Mouse (Mus musculus): ENCODE results near the gene Med22.
"Not testable (repeated sequence)": the region's sequence is repeated elsewhere in the genome, so short reads cannot be mapped to it uniquely, and the experiment has no call there.

Med22 gene

DNA sequence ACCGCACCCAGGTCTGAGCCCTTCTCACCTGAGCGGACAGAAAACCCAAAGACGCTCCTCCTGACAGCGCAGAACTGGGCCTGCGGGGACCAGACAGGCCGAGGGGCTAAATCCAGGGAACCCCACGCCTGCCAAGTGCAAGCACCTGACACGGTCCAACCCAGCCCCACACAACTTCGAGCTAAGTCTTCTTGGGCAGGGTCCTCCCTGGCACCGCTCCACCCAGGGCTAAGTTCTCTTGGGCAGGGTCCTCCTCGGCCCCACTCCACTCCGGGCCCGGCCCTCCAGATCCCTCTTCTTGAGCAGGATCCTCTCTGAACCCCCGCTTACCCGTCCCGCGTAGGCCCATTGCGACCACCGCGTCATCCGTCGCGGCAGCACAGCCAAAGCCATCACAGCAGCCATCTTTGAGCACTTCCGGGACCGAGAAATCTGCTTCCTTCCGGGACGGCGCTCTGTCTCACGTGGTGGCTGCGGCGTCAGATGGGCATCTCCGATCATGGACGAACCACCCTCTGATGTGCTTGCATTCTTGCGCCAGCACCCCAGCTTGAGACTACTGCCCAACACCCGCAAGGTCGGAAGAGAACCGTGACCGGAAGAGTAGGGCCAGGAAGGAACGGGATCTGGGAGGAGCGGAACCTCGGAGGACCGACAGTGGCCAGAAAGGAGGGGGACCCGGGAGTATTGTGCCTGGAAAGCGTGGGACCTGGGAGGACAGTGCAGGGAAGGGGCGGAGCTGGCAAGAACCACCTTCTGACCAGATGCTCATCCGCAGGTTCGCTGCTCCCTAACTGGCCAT is 5.7 kb upstream of the Med22 start, which contains the start of the genes Surf2 and Surf1:
Gene Surf2 (plus strand): TSS at position 441 of the 802 bp plus-strand sequence.
Gene Surf1 (minus strand): TSS at position 604 of the 802 bp plus-strand sequence.
- peak; percentile 99 for DNase-seq

DNA sequence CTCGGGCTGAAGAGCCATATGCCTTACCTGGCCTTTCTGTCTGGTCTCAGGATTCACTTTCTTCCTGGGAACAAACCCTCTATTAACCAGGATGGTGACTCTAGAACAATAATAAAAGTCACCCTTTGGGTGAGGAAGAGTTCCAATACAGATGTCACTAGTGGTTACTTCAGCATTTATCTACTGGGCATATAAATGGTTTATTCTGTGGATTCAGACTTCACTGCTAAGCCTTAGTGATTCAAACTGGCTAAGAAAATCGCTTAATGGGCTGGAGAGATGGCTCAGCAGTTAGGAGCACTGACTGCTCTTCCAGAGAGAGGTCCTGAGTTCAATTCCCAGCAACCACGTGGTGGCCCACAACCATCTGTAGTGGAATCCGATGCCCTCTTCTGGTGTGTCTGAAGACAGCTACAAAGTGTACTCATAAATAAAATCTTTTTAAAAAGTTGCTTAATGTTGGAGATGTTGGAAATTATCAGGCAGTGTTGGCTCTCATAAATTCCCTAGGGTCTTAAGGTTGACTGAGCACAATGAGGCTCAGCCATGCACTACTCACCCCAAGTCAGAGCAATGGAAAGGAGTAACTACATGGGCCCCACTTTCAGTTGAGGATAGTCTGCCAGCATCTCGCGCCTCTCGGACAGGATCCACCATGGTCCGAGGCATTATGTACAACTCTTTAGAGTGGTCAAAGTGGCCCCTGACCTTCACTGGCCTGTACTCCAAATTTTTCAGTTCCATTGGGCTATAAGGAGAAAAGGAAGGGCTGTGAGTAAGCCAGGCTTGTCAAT is 3.9 kb upstream of the Med22 start:
- DNase-seq, result no peak

DNA sequence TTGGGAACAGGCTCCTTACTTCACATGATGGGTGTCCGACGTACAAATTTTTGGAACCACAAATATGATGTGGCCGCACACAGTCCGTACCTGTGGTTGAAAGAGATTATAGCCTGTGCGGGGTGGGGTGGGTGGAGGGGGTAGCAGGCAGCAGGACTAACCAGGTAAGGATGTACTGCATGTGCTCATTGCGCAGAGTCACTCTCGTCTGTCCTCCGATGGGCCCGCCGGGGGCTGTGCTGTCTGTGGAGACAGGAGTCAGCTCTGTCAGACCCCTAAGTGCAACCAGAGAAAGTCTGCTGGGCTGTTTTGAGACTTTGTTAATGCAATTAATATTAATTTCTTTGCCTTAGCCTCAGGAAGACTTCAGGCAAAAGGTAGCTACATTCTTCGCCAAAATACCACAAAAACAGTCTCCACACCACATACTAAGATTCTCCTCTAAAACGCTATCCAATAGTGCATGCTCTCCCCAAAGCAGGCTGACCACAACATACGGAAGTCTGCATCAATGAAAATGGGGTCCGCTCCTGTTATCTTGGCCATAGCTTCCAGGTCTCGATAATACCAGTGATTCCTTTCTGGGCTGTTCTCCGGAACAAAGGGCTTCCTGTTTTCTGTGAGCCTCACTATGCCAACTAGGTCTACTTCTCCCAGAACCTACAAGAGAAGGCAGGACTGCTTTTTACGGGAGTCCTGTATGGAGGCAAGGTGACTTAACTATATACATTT is 3.1 kb upstream of the Med22 start:
- no peak for DNase-seq

- peak; percentile 78 for DNase-seq
These were observed 1.8 kb upstream of the Med22 start for GRCm38 (mm10) chr2:26912253-26912770.

DNA sequence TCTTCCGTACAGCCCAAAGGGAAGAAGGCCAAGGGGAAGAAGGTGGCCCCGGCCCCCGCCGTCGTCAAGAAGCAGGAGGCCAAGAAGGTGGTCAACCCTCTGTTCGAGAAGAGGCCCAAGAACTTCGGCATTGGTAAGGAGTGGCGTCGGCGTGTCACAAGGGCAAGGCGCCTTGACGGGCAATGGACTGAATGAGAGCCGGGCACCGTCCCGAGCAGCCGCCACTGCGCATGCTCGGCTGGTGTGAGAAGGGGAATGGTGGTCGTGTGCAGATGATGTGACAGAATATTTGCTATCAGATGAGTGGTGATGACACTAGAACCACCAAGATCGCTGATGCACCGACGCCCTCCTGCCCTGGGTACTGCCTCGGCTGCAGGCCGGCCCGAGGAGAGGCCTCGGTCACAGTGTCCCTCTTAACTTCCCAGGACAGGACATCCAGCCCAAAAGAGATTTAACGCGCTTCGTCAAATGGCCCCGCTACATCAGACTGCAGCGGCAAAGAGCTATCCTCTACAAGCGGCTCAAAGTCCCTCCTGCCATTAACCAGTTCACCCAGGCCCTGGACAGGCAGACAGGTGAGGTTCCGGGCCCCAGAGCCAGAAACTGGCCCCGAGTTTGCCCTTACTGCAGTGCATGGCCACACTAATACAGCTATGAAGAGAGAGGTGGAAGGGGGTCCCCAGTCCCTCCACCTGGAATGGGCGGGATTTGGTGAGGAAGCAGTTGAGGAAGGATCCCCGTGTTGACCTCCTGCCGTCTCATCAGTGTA is 703 bp upstream of the Med22 start:
- DNase-seq, result peak; percentile 94

GRCm38 (mm10) chr2:26909387-26909784 is 1.1 kb downstream of the Med22 start:
- DNase-seq, result no peak

DNA sequence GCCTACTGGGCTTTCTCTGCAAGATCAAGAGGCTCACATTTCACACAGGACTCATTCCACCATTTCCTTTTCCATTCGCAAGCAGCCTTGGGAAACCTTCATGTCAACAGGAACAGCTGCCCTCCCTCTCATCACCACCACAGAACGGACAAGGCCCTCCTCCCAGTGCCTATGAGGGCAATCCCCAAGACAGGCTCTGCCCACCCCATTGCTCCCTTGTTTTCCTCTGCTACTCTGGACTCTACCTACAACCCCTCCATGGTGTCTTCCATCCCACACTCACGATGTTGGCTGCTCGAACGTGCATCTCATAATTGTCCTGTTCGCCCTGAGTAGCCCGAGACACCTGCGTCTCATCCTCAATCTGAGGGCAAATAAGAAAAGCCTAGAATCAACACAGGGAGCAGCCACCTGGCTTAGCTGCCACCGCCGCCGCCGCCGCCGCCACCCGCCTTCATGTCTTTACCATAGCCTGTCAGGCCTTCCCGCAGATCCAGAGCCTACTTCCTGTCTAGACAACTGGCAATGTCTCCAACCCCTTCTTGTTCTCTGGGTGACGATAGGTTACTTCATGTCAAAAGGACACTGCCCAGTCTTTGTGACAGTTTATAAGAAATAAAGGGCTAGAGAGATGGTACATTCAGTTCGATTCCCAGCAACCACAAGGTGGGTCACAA is 1.6 kb downstream of the Med22 start:
- peak; percentile 90 for DNase-seq

GRCm38 (mm10) chr2:26907109-26907508 is 3.4 kb downstream of the Med22 start:
- peak; percentile 92 for DNase-seq

- peak; percentile 80 for DNase-seq
These were observed 4.0 kb downstream of the Med22 start for GRCm38 (mm10) chr2:26906431-26906830.

DNA sequence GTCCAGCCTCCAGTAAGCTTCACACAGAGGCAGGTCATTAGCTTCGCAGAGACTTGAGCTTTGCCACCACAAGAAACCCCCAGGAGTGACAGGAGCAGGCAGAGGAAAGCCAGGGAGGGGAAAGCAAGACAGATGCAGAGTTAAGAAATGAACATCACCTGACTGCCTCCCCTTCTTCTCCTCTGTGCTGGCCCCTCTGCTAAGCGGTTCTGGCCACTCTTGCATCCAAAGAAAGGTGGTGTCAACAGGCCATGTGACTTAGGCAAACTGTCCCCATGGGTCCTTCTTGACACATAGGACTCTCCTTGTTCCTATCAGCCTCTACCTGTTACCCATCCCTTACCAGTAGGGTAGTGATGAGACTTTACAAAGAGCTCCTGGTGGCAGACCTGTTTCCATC is 4.5 kb downstream of the Med22 start:
- peak; percentile 85 for DNase-seq

DNA sequence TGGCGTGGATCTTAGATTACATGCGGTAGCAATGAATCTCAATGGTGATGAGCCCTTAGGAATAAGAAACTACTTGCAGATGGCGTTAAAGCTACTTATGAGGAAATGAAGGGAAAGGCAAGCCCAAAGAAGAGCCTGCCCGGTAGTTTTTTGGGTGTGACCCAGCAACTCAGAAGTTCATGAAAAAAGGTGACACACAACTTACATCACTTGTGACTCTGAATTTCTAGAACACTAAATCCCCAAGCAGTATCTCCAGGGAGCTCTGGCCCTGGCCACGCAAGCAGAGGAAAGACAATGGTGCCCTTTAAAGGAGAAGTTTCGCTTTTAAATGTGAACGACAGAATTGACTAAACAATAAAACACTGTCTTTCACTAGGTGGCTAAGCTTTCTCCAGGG is 7.2 kb downstream of the Med22 start:
- DNase-seq, result no peak

GRCm38 (mm10) chr2:26902467-26903220 is 7.8 kb downstream of the Med22 start, which contains the start of gene Surf6:
Surf6 (minus strand) TSS chr2:26902879.
- peak; percentile 100 for DNase-seq

- peak; percentile 85 for DNase-seq
These were observed 8.6 kb downstream of the Med22 start for GRCm38 (mm10) chr2:26901834-26902400.

- DNase-seq, result peak; percentile 55
These were observed 9.7 kb downstream of the Med22 start for GRCm38 (mm10) chr2:26900731-26901130.

DNA sequence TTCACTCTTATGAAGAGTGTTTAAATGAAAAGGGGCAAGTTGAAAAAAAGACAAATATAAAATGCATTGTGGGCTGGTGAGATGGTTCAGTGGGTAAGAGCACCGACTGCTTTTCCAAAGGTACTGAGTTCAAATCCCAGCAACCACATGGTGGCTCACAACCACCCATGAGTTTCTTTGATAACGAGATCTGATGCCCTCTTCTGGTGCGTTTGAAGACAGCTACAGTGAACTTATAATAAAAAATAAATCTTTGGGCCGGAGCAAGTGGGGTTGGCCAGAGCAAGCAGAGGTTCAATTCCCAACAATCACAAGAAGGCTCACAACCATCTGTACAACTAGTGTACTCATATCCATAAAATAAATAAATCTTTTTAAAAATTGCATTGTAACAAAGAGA is 14.6 kb downstream of the Med22 start:
- DNase-seq, result peak; percentile 75

DNA sequence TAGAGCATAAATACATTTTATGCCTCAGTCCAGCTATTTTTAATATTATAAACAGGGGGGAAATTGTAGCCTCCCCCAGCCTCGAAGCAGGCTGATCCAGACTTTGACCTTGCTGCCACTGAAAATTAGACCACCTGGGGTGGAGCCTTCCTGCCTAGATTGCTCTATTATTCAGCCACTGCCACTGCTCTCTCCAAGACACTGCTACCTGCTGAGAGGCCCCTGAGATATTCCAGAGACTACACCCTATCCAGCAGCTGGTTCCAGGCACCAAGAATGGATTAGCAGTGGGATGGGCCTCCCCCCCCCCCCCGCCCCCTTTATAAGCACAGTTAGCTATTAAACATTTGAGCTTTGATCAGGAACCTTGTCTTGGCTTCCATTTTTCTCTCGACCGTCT is 24.3 kb downstream of the Med22 start:
- not testable (repeated sequence) for DNase-seq

DNA sequence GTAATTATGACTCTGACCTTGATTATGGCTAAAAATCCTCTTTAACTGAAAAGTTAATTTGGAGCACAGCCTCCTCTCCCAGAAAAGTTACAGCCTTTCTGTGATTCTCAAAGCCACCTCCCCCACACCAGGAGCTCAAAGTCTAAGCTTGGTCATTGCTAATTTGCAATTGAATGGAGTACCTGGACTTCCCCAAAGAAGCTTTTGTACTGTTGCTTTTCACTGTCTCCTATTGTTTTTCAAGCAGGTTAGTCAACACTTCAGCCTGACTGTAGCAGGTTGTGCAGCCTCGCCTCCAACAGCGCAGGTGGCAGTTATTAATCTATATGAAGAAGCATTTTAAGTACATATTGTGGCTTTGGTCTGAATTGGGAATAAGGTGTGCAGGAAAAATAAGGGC is 24.9 kb downstream of the Med22 start:
- DNase-seq, result peak; percentile 58

DNA sequence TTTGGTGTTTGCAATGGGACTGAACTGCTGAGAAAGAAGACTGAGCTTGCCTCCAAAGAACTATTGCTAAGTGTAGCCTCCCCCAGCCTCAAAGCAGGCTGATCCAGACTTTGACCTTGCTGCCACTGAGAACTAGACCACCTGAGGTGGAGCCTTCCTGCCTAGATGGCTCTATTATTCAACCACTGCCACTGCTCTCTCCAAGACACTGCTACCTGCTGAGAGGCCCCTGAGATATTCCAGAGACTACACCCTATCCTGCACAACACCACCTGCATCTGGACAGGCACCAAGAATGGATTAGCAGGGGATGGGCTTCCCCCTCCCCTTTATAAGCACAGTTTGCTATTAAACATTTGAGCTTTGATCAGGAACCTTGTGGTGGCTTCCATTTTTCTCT is 31.9 kb downstream of the Med22 start:
- DNase-seq, result no peak

DNA sequence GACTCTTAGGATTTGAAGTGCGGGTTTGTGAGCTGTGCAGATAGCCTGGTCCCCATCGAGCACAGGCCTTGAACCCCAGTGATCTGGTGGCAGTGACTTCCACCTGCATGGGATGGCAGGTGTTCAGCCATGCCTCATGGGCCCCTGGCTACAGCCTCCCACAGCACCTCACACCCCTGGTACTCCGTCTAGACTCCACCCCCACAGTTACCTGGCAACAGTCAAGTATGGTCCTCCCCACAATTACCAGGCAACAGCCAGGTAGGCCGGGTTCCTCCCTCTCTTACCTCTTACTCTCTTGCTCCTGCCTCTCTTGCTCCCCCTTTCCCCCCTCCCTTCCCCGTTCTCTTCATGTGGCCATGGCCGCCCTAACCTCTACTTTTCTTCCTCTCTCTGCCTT is 39.8 kb downstream of the Med22 start:
- DNase-seq, result peak; percentile 80

DNA sequence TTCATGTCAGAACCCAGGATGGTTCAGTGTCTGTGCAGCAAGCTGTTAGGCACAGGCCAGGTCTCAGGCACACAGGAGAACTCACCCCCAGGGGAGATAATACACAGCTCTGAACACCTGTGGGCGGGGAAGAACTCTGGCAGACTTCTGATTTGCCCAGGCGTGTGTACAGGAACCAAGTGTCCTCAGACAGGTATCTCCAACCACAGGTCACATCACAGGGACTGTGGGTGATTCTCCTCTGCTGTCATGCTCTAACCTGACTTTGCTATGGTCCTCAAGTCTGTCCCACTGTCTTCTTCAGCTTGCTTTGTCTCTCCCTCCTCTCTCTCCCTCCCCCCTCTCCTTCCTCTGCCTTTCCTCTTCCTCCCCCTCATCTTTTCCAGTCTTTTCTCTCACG is 45.6 kb downstream of the Med22 start, which contains the start of gene Abo:
Gene Abo (minus strand): TSS at position 101 of the 400 bp plus-strand sequence.
- DNase-seq, result peak; percentile 74
